Mouse (Mus musculus) cerebellum, adult 2 months (tissue): ENCODE results near the gene Kirrel2. TPM values are rescaled to one million over a fixed set of nuclear protein-coding genes. Genes with fewer than 3 reads are reported as not detected.

ENCODE experiments used
- DNase-seq, 2 experiments: peaks; one replicate each; pipeline ENCODE4 v3.0.0; 2021
- H3K27ac ChIP-seq: fragments of 200-500 bp; 2 replicates; pipeline ENCODE4 v1.5.1; 2012; ENCODE audit warnings: low read length, control low read depth, inconsistent platforms; ENCODE audit not compliant: insufficient read depth
- H3K27me3 ChIP-seq: fragments of 200-500 bp; 2 replicates; pipeline ENCODE4 v1.6.1; 2012; ENCODE audit warnings: inconsistent platforms, mild to moderate bottlenecking, low read length, moderate library complexity; ENCODE audit not compliant: control insufficient read depth, insufficient read depth
- H3K4me1 ChIP-seq: fragments of 200-500 bp; 2 replicates; pipeline ENCODE4 v1.6.1; 2011; ENCODE audit warnings: low read length; ENCODE audit not compliant: control insufficient read depth, insufficient read depth
- H3K4me3 ChIP-seq: fragments of 200-500 bp; replicated peaks from 2 replicates; pipeline ENCODE3; 2011; ENCODE audit warnings: mild to moderate bottlenecking, low read depth, low read length, control low read depth; ENCODE audit not compliant: insufficient read depth
- CTCF ChIP-seq: fragments of 200-500 bp; IDR thresholded peaks from 2 replicates; pipeline ENCODE4 v1.5.1; 2011; ENCODE audit warnings: low read depth, mild to moderate bottlenecking, control low read depth, low read length, moderate library complexity, borderline replicate concordance; ENCODE audit not compliant: insufficient read depth
- POLR2A ChIP-seq: fragments of 200-500 bp; IDR thresholded peaks from 2 replicates; pipeline ENCODE4 v1.6.1; 2011; ENCODE audit warnings: low read length, control low read depth, borderline replicate concordance; ENCODE audit not compliant: insufficient read depth
- WGBS: fragments of 180-500 bp; shearing (Covaris S2); methylation state at CpG from one replicate; pipeline ENCODE4 v1.1.7; 2018; 5-methylcytosine and 5-hydroxymethylcytosine counted together
- polyA plus RNA-seq: library from polyadenylated mRNA; depleted of rRNA; stranded (reverse); fragments of >200 nt; gene quantifications from 2 replicates; pipeline ENCODE4 v1.2.3, GENCODE M21; 2012

Kirrel2 gene
- polyA plus RNA-seq, 1 experiment = 2.7 TPM

DNA sequence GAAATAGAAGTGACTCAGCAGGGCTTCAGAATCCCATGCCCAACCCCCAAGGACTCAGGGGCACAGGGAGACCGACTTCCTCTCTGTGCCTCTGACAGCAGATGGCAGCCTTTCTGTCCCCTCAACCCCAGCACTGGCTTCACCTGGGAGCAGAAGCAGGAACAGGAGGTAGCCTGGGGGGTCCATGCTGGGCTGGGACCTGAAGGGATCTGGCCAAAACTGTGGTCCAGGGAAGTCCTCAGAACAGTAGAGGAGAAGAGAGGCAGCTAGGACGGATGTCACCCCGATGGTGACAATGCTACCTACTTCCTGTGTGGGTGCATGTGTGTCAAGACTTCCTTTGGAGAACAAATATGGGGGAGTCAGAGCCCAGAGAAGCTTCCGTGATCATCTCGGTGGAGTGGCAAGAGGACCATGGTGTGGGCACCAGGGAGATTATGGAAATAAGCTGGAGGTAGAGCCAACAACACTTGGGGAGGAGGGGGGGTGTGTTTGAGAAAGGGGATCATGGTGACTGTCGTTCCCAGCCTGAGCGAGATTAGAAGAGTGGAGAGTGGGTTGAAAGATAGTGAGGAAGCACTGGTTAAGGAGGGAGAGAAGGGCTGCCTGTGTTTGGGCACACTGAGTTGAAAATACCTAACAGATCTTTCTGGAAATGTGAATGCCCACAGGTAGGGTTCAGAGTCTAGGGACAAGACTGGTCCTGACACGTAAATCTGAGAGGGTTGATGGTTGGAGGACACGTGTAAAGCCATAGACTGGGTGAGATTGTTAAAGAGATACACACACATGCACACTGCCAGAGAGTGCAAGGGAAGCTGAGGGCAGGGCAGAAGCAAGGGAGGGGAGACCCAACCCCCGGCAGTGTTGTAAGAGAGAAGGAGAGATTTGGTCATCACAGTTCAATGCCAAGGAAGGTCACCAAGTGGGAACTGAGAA, 37.7 kb downstream of the Kirrel2 start, which contains the start of gene Hcst:
Hcst (minus strand) TSS at position 294 of the 939 bp plus-strand sequence.
- no peaks in the 10 kb centered on the region for H3K27me3 ChIP-seq
- H3K4me1 ChIP-seq = peaks cover 7% of the 10 kb centered on the region; the same call in 1 of the 2 replicates
- 66% methylated on average over 10 of the region's 10 CpGs for WGBS
- no peak within 1 kb of the TSS for H3K27ac ChIP-seq
- H3K4me3 ChIP-seq = no peak within 1 kb of the TSS
- no peak for TF ChIP-seq CTCF
- TF ChIP-seq POLR2A = no peak
- DNase-seq = no peak

DNA sequence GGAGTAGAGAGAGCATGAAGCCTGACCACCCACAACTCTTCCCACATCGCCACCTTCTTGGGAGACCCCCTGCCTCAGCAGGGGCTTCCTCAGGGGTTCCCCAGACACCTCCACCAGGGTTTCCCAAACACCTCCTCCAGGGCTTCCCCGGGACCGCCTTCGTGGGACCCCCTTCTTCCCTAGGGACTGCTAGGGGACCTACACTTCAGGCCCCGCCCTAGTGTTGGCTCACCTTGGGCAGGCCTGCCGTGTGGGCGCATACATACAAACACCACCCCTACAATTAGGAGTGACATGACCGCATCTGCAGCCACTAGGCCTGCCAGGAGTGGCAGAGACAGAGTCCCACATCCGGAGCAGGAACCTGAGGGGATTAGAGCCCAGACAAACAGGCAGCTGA, 39.6 kb downstream of the Kirrel2 start:
- Histone ChIP-seq H3K27me3 (no peaks in the 10 kb centered on the region), H3K27ac (no peak overlapping the region), H3K4me1 (no peaks in the 10 kb centered on the region), H3K4me3 (no peak overlapping the region)
- WGBS = 83% methylated on average over 9 of the region's 9 CpGs
- TF ChIP-seq CTCF (no peak), POLR2A (no peak)
- DNase-seq = no peak

DNA sequence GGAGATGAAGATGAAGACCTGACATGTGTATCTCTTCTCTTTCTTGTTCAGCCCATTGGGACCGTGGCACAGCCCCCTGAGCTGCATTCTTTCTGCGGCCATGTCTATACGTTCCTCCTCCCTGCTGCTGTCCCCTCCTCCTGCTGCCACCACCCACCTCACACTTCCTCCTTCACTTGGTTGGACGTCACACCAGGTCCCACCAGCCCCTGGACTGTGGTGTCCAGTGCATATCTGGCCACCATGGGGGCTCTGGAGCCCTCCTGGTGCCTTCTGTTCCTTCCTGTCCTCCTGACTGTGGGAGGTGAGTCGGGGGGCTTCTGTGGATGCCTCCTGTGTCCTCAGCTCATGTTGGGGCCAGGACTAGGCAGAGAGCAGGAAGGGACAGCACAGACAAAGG, 43.9 kb downstream of the Kirrel2 start, which contains the start of gene Tyrobp:
Tyrobp (plus strand) TSS at position 165 of the 400 bp plus-strand sequence.
- no peak for TF ChIP-seq POLR2A
- TF ChIP-seq CTCF = no peak
- Histone ChIP-seq H3K27ac (no peak within 1 kb of the TSS), H3K4me3 (no peak within 1 kb of the TSS), H3K4me1 (no peaks in the 10 kb centered on the region), H3K27me3 (no peaks in the 10 kb centered on the region; the same call in 1 of the 2 replicates)
- no peak for DNase-seq
- WGBS = 67% methylated on average over 5 of the region's 5 CpGs

DNA sequence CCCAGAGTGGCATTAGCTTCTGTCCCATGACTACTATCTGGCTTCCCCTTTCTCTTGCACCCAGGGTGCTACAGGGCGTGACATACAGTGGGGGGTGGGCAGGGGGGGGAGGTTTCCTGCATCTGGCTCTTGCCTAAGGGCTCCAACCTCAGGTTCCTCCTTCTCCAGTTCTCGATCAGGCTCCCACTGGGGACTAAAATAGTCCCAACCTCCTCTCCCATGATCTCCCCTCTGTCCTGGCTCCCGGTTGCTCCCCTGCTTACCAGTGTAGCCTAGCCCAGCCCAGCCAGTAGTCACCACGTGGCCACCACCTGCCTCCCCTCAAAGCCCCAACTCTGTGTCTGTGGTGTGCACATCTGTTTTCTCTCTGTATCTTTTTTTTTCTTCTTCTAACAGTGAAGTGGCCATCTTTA, 44.7 kb downstream of the Kirrel2 start:
- no peak overlapping the region for H3K4me3 ChIP-seq
- no peak for DNase-seq
- no peak for TF ChIP-seq POLR2A
- WGBS = 42% methylated on average over 4 of the region's 4 CpGs
- no peaks in the 10 kb centered on the region for H3K4me1 ChIP-seq
- H3K27me3 ChIP-seq = no peaks in the 10 kb centered on the region; the same call in 1 of the 2 replicates
- no peak overlapping the region for H3K27ac ChIP-seq

DNA sequence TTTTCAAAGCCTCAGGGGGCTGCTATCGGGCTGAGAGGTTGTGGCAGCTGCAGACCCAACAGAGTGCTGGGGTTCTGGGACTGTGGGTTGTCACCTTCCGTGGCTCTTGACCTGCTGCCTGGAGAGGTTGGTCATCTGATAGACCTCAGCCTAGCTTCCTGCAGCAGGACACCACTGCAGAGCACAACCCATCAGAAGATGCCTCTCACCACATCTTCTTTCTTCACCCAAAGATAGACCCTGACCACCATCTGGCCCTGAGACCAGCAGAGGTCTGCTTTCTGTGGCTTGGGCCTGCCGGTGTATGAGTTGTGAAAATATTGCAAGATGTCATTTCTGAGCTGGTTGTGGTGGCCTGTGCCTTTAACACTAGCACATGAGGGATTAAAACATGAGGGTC, 46.5 kb downstream of the Kirrel2 start:
- WGBS = 88% methylated on average over 3 of the region's 3 CpGs
- H3K27me3 ChIP-seq = no peaks in the 10 kb centered on the region; the same call in 1 of the 2 replicates
- TF ChIP-seq CTCF = no peak
- TF ChIP-seq POLR2A = no peak
- H3K4me3 ChIP-seq = no peak overlapping the region
- no peak overlapping the region for H3K27ac ChIP-seq
- no peaks in the 10 kb centered on the region for H3K4me1 ChIP-seq
- DNase-seq = no peak

DNA sequence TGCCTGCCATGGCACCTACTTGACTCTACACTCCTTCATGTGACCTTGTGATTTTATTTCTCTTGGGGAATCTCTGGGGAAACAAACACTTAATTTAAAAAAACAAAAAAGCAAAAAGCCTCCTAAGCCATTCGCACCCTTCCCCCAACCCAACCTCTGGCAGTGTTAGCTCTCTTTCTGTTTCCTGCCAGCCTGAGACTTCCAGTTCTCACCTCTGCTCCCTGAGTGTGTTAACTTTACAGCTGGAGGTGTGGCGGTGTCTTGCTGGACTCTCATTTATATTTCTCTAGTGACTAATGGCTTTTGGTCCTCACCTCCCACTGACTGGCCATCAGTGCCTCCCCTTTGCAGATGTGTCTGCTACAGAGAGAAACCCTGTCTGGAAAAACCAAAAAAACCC, 47.7 kb downstream of the Kirrel2 start:
- H3K27me3 ChIP-seq = no peaks in the 10 kb centered on the region; the same call in 1 of the 2 replicates
- H3K4me1 ChIP-seq = no peaks in the 10 kb centered on the region
- no peak overlapping the region for H3K4me3 ChIP-seq
- DNase-seq = no peak
- WGBS = 85% methylated on average over 2 of the region's 2 CpGs
- TF ChIP-seq POLR2A (no peak), CTCF (no peak)
- H3K27ac ChIP-seq = no peak overlapping the region

DNA sequence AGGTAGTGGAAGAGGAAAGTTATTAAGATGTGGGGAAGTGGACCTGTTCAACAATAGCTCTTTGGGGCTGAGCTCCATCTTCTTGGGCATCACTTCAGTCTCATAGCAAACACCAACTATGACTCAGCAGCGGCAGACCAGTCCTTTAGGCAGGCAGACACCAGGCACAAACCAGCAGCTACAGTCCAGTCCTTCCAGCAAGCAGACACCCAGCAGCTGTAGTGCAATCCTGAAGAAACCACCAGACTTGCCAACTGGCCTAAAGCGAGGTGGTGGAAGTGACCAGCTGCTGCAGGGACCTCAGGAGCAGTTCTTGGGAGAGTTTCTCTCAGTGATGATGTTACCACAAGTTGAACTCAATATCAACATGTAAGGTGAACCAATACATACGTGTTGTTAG, 48.9 kb downstream of the Kirrel2 start:
- no peaks in the 10 kb centered on the region; the same call in 1 of the 2 replicates for H3K27me3 ChIP-seq
- no peak for TF ChIP-seq POLR2A
- TF ChIP-seq CTCF = no peak
- 71% methylated on average over 3 of the region's 3 CpGs for WGBS

DNA sequence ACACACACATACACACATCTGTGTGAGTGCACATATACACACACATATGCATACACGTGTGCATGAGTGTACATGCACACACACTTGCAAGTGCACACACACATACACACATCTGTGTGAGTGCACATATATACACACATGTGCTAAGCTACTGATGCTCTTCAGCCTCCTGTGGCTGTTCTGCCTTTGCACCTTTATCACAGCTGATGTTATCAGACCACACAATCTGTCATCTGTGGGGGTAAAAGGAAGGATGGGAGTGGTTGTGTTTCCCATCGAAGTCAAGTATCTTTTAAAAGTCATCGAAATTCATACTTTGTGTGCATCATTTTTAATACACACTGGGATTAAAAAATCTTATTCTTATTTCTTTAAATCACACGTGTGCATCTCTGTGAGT, 55.1 kb downstream of the Kirrel2 start:
- H3K4me3 ChIP-seq = no peak overlapping the region
- no peaks in the 10 kb centered on the region for H3K27me3 ChIP-seq
- no peaks in the 10 kb centered on the region for H3K4me1 ChIP-seq
- no peak overlapping the region for H3K27ac ChIP-seq
- DNase-seq = no peak
- 73% methylated on average over 4 of the region's 4 CpGs for WGBS
- TF ChIP-seq POLR2A (no peak), CTCF (no peak)

More for the DNA sequence above, 48.9 kb downstream of the Kirrel2 start:
- Histone ChIP-seq H3K4me3 (no peak overlapping the region), H3K4me1 (no peaks in the 10 kb centered on the region), H3K27ac (no peak overlapping the region)
- DNase-seq = no peak
